Mouse (Mus musculus): Measurements from ENCODE around the gene Cpt1c. TPM values are rescaled to one million over a fixed set of nuclear protein-coding genes. Genes with fewer than 3 reads are reported as not detected.

Cpt1c gene
- total and polyA plus RNA-seq, 3 experiments, result 4.5 to 12.7 (median 10.2) TPM

GRCm38 (mm10) chr7:44925468-44925867, 49.2 kb downstream of the Cpt1c start:
- no peak overlapping the region for H3K4me3 ChIP-seq (replicated peaks in 1 of 3; ENCODE audit: low read depth in 2 of 3, low read length in 2 of 3, poor library complexity in 1 of 3)
- H3K27me3 ChIP-seq (replicated peaks), result no peaks in the 10 kb centered on the region
- no peak overlapping the region for H3K27ac ChIP-seq (ENCODE audit: insufficient read depth, low read depth)
- dilution Hi-C loops (cut with MboI; ENCODE audit: extremely low pct_ligation_motif_present, extremely low pct_unique_long_range_greater_than_20kb, low sequenced_read_pairs) (no loop called here), in situ Hi-C loops (cut with MboI; ENCODE audit: low pct_ligation_motif_present, low pct_unique_long_range_greater_than_20kb, low sequenced_read_pairs) (no loop called here)
- H3K4me2 ChIP-seq (ENCODE audit: insufficient read depth, low read depth, poor library complexity, severe bottlenecking), result no peak overlapping the region
- peaks cover 12 to 50% of the 10 kb centered on the region in 2 experiments for H3K36me3 ChIP-seq (replicated peaks in 1 of 2; ENCODE audit: control insufficient read depth in 1 of 2, insufficient read depth in 1 of 2, low read length in 1 of 2)
- H3K9ac ChIP-seq (ENCODE audit: insufficient read depth, low read depth), result no peak overlapping the region
- peaks cover 14 to 27% of the 10 kb centered on the region in 2 experiments for H3K4me1 ChIP-seq (ENCODE audit: control insufficient read depth in 1 of 2, insufficient read depth in 2 of 2)
- no peak for TF ChIP-seq JUND (conservative IDR thresholded peaks at IDR 0.05; ENCODE audit: low read depth, low read length)
- peak; percentile 51 to 60 for TF ChIP-seq CTCF (conservative IDR thresholded peaks at IDR 0.05 in 1 of 2, IDR thresholded peaks at IDR 0.05 in 1 of 2; ENCODE audit: low read depth in 2 of 2, low read length in 2 of 2)
- TF ChIP-seq BHLHE40 (IDR thresholded peaks at IDR 0.05; ENCODE audit: low read depth, low read length), result no peak
- TF ChIP-seq SIN3A (IDR thresholded peaks at IDR 0.05; ENCODE audit: low read length), result no peak
- TF ChIP-seq MAZ (IDR thresholded peaks at IDR 0.05; ENCODE audit: low read depth, low read length), result no peak
- no peak for TF ChIP-seq EP300 (IDR thresholded peaks at IDR 0.05; ENCODE audit: low read length)
- TF ChIP-seq E2F4 (IDR thresholded peaks at IDR 0.05; ENCODE audit: insufficient replicate concordance, low read depth, low read length), result no peak
- TF ChIP-seq CHD2 (IDR thresholded peaks at IDR 0.05; ENCODE audit: low read length), result no peak
- no peak for TF ChIP-seq TCF12 (IDR thresholded peaks at IDR 0.05; ENCODE audit: low read depth, low read length)
- no peak for TF ChIP-seq USF1 (IDR thresholded peaks at IDR 0.05; ENCODE audit: low read depth, low read length)
- no peak for TF ChIP-seq HCFC1 (IDR thresholded peaks at IDR 0.05; ENCODE audit: low read depth, low read length)
- no peak for TF ChIP-seq CHD1 (IDR thresholded peaks at IDR 0.05; ENCODE audit: low read depth, low read length)
- TF ChIP-seq RAD21 (IDR thresholded peaks at IDR 0.05; ENCODE audit: low read depth, low read length), result peak; percentile 33
- TF ChIP-seq ZMIZ1 (IDR thresholded peaks at IDR 0.05; ENCODE audit: low read depth, low read length), result no peak
- TF ChIP-seq MXI1 (IDR thresholded peaks at IDR 0.05; ENCODE audit: low read depth, low read length), result no peak
- TF ChIP-seq SMC3 (IDR thresholded peaks at IDR 0.05; ENCODE audit: low read depth, low read length), result peak; percentile 33; the same call in 1 of the 2 replicates
- TF ChIP-seq MYC (IDR thresholded peaks at IDR 0.05; ENCODE audit: low read depth, low read length), result no peak
- H3K79me2 ChIP-seq (replicated peaks; ENCODE audit: control insufficient read depth, extremely low read depth, insufficient read depth, poor library complexity, severe bottlenecking), result peaks cover 15% of the 10 kb centered on the region
- peak; percentile 50 for DNase-seq (ENCODE audit: extremely low read depth)
- peaks cover 2% of the 10 kb centered on the region for H3K9me3 ChIP-seq (replicated peaks; ENCODE audit: low read length)

DNA sequence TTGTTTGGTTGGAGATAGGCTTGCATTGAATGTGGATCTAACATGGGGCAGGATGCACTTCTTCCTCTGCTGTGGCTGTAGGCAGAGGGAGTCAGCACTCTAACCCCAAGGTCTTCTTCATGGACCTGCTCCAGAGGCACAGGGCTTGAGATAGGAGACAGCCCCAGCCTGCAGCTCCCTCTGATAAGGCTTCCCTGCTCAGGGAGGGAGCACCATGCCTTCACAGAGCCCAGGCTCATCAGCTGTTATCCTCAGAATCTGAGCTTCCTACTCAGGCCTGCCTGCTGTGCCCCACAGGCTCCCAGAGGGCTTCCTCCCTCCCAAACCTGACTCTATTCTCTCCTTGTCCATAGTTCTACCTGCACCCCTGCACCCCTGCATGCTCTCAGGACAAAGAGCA, 52.1 kb downstream of the Cpt1c start:
- Histone ChIP-seq H3K4me2 (ENCODE audit: insufficient read depth, low read depth, poor library complexity, severe bottlenecking) (no peak overlapping the region), H3K79me2 (replicated peaks; ENCODE audit: control insufficient read depth, extremely low read depth, insufficient read depth, poor library complexity, severe bottlenecking) (peaks cover 1% of the 10 kb centered on the region), H3K27me3 (replicated peaks) (no peaks in the 10 kb centered on the region), H3K4me3 (replicated peaks in 1 of 3; ENCODE audit: low read depth in 2 of 3, low read length in 2 of 3, poor library complexity in 1 of 3) (no peak overlapping the region), H3K4me1 (ENCODE audit: control insufficient read depth in 1 of 2, insufficient read depth in 2 of 2) (peaks cover 8 to 10% of the 10 kb centered on the region in 2 experiments; a peak in 3 of 4 replicates), H3K36me3 (replicated peaks in 1 of 2; ENCODE audit: control insufficient read depth in 1 of 2, insufficient read depth in 1 of 2, low read length in 1 of 2) (peaks cover 12 to 73% of the 10 kb centered on the region in 2 experiments), H3K9ac (ENCODE audit: insufficient read depth, low read depth) (no peak overlapping the region), H3K27ac (ENCODE audit: insufficient read depth, low read depth) (no peak overlapping the region), H3K9me3 (replicated peaks; ENCODE audit: low read length) (peaks cover 2% of the 10 kb centered on the region)
- dilution Hi-C loops (cut with MboI; ENCODE audit: extremely low pct_ligation_motif_present, extremely low pct_unique_long_range_greater_than_20kb, low sequenced_read_pairs) (no loop called here), in situ Hi-C loops (cut with MboI; ENCODE audit: low pct_ligation_motif_present, low pct_unique_long_range_greater_than_20kb, low sequenced_read_pairs) (no loop called here)
- no peak for DNase-seq (ENCODE audit: extremely low read depth)
- no peak for TF ChIP-seq NELFE (IDR thresholded peaks at IDR 0.05; ENCODE audit: low read depth, low read length)
- no peak for TF ChIP-seq MAZ (IDR thresholded peaks at IDR 0.05; ENCODE audit: low read depth, low read length)
- TF ChIP-seq USF1 (IDR thresholded peaks at IDR 0.05; ENCODE audit: low read depth, low read length), result no peak
- no peak for TF ChIP-seq IRF4 (IDR thresholded peaks at IDR 0.05; ENCODE audit: low read depth, low read length)
- TF ChIP-seq POLR2AphosphoS2 (IDR thresholded peaks at IDR 0.05; ENCODE audit: low read depth, low read length), result no peak
- no peak for TF ChIP-seq RAD21 (IDR thresholded peaks at IDR 0.05; ENCODE audit: low read depth, low read length)
- TF ChIP-seq KAT2A (IDR thresholded peaks at IDR 0.05; ENCODE audit: insufficient replicate concordance, low read length), result no peak
- TF ChIP-seq ZC3H11A (IDR thresholded peaks at IDR 0.05; ENCODE audit: low read depth, low read length), result no peak
- no peak for TF ChIP-seq E2F4 (IDR thresholded peaks at IDR 0.05; ENCODE audit: insufficient replicate concordance, low read depth, low read length)
- TF ChIP-seq BHLHE40 (IDR thresholded peaks at IDR 0.05; ENCODE audit: low read depth, low read length), result no peak
- TF ChIP-seq TBP (conservative IDR thresholded peaks at IDR 0.05; ENCODE audit: low read depth, low read length), result no peak
- no peak for TF ChIP-seq PAX5 (IDR thresholded peaks at IDR 0.05; ENCODE audit: low read length)
- no peak for TF ChIP-seq ZMIZ1 (IDR thresholded peaks at IDR 0.05; ENCODE audit: low read depth, low read length)
- TF ChIP-seq SIN3A (IDR thresholded peaks at IDR 0.05; ENCODE audit: low read length), result no peak
- TF ChIP-seq ZNF384 (IDR thresholded peaks at IDR 0.05; ENCODE audit: low read depth, low read length), result no peak

Measured in CH12.LX (cell line).